Mouse (Mus musculus): Measurements from ENCODE around the gene Tent5c.

DNA sequence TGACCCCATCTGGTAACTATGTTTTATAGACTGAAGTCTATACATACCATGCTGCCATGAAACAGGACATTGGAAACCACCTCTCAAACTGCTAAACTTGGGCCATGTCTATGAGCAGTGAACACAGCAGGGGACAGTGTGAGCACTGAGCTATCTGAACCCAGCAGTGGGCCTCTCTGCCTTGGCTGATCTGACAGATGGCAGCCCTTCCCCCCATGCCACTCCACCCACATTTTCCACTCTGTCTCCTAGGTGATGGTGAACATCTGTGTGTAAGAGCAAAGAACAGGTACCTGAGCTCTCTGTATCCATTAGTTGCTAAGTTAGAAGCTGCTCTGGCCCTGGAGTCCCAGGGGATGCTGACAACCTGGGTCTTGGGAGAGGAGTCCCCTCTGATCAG is 44.3 kb upstream of the Tent5c start:
- TF ChIP-seq POLR2A (IDR thresholded peaks at IDR 0.05; ENCODE audit: low read depth, low read length) (no peak), CTCF (IDR thresholded peaks at IDR 0.05; ENCODE audit: borderline replicate concordance, insufficient read depth, low read length) (no peak)

All from embryonic fibroblast, embryonic 13.5 days (primary cell).